Mouse (Mus musculus) small intestine, adult 2 months (tissue): ENCODE data around the gene Cadps2.

Source experiments
- CTCF ChIP-seq: fragments of 200-500 bp; IDR thresholded peaks from 2 replicates; pipeline ENCODE4 v1.5.1; 2012; ENCODE audit warnings: low read depth, mild to moderate bottlenecking, control low read depth, inconsistent platforms, low read length, moderate library complexity, mixed read lengths; ENCODE audit not compliant: insufficient replicate concordance, insufficient read length; ENCODE audit errors: extremely low read depth
- POLR2A ChIP-seq: fragments of 200-500 bp; IDR thresholded peaks from 2 replicates; pipeline ENCODE4 v1.6.1; 2012; ENCODE audit warnings: low read depth, mild to moderate bottlenecking, control low read depth, inconsistent platforms, low read length, moderate library complexity

DNA sequence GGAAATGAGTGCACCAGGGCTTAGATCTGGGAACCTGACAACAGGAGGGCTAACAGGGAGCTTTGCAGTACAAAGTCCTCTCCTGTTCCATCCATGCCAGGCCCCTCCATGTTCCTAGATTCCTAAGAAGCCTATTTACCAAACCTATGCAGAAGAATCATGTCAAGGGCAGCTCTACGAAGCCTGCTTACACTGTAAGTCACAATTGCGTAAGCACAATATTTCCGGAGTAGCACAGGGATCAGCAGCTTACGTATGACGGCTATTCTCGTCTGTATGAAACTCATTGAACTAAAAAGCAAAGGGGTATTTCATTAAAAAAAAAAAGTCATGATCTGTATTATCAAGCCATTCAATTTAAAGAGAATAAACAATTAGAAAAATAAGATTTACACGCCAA is 462.9 kb downstream of the Cadps2 start:
- TF ChIP-seq CTCF (no peak), POLR2A (no peak)
